Mouse (Mus musculus) kidney, postnatal 14 days (tissue): ENCODE data around the gene Homer1.

Experiments used
- DNase-seq: peaks from one replicate; pipeline ENCODE4 v3.0.0; 2022; ENCODE audit warnings: mixed read lengths

The Homer1 gene

GRCm38 (mm10) chr13:93299316-93299715 is at the start of gene Homer1:
Gene Homer1 (plus strand): TSS chr13:93299635.
- DNase-seq = no peak

GRCm38 (mm10) chr13:93251732-93252131 is 47.7 kb upstream of the Homer1 start:
- DNase-seq = no peak

GRCm38 (mm10) chr13:93252175-93252574 is 47.3 kb upstream of the Homer1 start:
- DNase-seq = no peak

GRCm38 (mm10) chr13:93252941-93253340 is 46.5 kb upstream of the Homer1 start:
- no peak for DNase-seq

- DNase-seq = no peak
Measured at GRCm38 (mm10) chr13:93267151-93267550, 32.3 kb upstream of the Homer1 start.

- no peak for DNase-seq
Measured at GRCm38 (mm10) chr13:93300581-93300980, 1.1 kb downstream of the Homer1 start.

- DNase-seq = no peak
Measured at GRCm38 (mm10) chr13:93301060-93301459, 1.6 kb downstream of the Homer1 start.

GRCm38 (mm10) chr13:93302846-93303562 is 3.6 kb downstream of the Homer1 start:
- DNase-seq = no peak

- DNase-seq = peak; percentile 97
Measured at GRCm38 (mm10) chr13:93303563-93304250, 4.3 kb downstream of the Homer1 start.

- peak; percentile 31 for DNase-seq
Measured at GRCm38 (mm10) chr13:93304251-93305001, 5.0 kb downstream of the Homer1 start.

- no peak for DNase-seq
Measured at GRCm38 (mm10) chr13:93305149-93305548, 5.7 kb downstream of the Homer1 start.

- DNase-seq = no peak
Measured at GRCm38 (mm10) chr13:93305636-93306035, 6.2 kb downstream of the Homer1 start.

GRCm38 (mm10) chr13:93306545-93306944 is 7.1 kb downstream of the Homer1 start:
- DNase-seq = no peak

GRCm38 (mm10) chr13:93307700-93308099 is 8.3 kb downstream of the Homer1 start:
- DNase-seq = no peak

GRCm38 (mm10) chr13:93309295-93309694 is 9.9 kb downstream of the Homer1 start:
- no peak for DNase-seq

GRCm38 (mm10) chr13:93312518-93312917 is 13.1 kb downstream of the Homer1 start:
- no peak for DNase-seq

GRCm38 (mm10) chr13:93314322-93314721 is 14.9 kb downstream of the Homer1 start:
- no peak for DNase-seq

- no peak for DNase-seq
Measured at GRCm38 (mm10) chr13:93320089-93320488, 20.7 kb downstream of the Homer1 start.

- DNase-seq = no peak
Measured at GRCm38 (mm10) chr13:93326326-93326725, 26.9 kb downstream of the Homer1 start.

GRCm38 (mm10) chr13:93331721-93332120 is 32.3 kb downstream of the Homer1 start:
- DNase-seq = no peak

- DNase-seq = no peak
Measured at GRCm38 (mm10) chr13:93332491-93332890, 33.1 kb downstream of the Homer1 start.

- no peak for DNase-seq
Measured at GRCm38 (mm10) chr13:93335337-93335736, 35.9 kb downstream of the Homer1 start.

- no peak for DNase-seq
Measured at GRCm38 (mm10) chr13:93338394-93338793, 39.0 kb downstream of the Homer1 start.
